Mouse (Mus musculus): ENCODE measurements at regions not wholly inside any gene's neighbourhood (a gene's known extent, or its start where the extent isn't known, plus 50 kb on each side); places are given as distances from the start of the nearest gene placed in this dataset.
"Not testable (repeated sequence)": the region's sequence is repeated elsewhere in the genome, so short reads cannot be mapped to it uniquely, and the experiment has no call there.

GRCm38 (mm10) chr2:55182416-55182815, 253.4 kb upstream of the Kcnj3 start:
- no peak for DNase-seq

- no peak for DNase-seq
These were observed 228.9 kb upstream of the Kcnj3 start for GRCm38 (mm10) chr2:55206891-55207290.

DNA sequence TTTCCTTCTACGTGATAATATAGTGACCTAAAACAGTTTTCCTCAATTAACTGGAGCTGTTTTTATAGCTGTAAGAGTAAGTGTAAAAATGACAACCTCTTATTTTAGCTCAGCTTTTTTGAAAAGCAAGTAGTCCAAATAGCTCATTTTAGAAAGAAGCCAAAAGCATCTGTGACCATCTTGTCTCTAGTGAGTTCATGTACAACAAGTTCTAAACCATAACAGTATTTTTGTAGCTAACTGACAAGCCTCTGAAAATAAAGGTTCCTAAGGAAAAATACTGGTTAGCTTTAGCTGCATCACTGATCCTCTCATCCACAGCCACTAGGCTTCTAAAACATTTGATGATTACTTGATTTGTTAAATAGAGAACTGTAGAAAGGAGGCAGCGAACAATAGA, 227.2 kb upstream of the Kcnj3 start:
- no peak for DNase-seq

- peak in 1 of 2 experiments; percentile 6 for DNase-seq
These were observed 225.9 kb upstream of the Kcnj3 start for GRCm38 (mm10) chr2:55209848-55210390.

GRCm38 (mm10) chr2:55211281-55211680, 224.5 kb upstream of the Kcnj3 start:
- DNase-seq: no peak

GRCm38 (mm10) chr2:55222046-55222445, 213.7 kb upstream of the Kcnj3 start:
- DNase-seq: no peak

- DNase-seq: not testable (repeated sequence)
These were observed 213.0 kb upstream of the Kcnj3 start for GRCm38 (mm10) chr2:55222741-55223140.

- DNase-seq: peak; percentile 20 to 41
These were observed 207.5 kb upstream of the Kcnj3 start for GRCm38 (mm10) chr2:55228131-55228797.

GRCm38 (mm10) chr2:55231841-55232240, 203.9 kb upstream of the Kcnj3 start:
- no peak for DNase-seq

DNA sequence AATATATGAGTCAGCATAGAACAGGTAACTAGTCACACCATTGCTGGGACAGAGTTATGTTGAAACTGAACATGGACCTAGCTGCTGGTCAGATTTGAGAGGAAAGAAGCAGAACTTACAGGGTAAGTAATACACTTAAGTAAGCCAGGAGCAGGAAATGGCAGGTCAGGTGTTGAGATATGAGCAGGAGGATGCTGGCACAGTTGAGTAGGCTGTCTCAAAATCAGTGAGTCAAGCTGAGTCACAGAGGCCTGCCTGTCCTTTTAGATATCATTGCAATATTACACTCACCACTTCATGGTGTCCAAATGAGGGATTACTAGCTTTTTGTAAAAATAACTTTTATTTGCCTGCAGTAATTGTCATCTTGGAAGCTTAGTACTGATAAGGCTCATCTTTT, 182.6 kb upstream of the Kcnj3 start:
- DNase-seq: no peak

DNA sequence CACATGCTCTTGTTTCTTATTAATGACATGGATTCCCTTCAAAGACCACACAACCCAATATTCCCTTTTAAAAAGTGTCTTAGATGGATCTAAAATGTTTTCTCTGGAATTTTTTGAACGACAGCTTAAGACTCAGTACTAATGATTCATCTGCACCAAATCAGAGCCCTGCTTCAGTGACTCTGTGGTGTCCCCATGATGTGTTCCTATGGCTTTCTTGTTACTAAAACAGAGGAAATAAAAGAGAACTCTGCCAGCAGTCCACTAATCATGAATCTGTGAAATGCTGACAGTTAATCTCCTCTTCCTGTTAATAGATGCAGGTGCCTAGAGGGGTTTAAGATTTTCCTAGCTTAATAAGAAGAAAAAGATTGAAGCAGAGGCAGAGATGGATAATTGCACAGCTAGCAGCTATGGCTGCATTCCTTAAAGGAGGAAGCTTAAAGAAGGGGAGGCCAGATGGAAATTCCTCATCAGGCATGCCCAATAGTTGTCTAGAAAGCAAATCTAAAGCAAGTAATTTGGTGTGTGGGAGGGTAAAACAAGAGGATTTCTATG, 173.0 kb upstream of the Kcnj3 start:
- no peak for DNase-seq

DNA sequence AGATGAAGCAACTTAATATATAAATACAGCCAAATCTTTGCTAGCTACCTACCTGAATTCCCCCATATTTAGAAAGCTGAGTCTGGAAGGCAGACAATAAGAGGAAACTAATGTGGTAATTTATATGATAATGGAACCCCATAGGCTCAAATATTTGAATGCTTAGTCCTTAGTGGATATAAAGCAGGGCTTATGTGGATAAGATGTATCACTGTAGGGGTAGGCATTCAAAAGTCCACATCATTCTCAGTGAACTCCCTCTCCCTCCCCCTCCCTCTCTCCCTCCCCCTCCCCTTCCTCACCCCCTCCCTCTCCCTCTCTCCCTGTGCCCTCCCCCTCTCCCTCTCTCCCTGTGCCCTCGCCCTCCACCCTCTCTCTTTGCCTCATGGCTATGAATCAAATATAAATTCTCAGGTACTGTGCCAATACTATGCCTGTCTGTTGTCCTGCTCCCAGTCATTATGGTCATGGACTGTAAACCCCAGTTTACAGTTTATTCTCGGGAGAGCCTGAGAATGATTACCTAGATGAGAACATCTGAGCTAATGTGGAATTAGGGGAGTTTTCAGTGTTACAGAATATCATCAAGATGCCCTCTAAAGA, 171.8 kb upstream of the Kcnj3 start:
- DNase-seq: no peak

DNA sequence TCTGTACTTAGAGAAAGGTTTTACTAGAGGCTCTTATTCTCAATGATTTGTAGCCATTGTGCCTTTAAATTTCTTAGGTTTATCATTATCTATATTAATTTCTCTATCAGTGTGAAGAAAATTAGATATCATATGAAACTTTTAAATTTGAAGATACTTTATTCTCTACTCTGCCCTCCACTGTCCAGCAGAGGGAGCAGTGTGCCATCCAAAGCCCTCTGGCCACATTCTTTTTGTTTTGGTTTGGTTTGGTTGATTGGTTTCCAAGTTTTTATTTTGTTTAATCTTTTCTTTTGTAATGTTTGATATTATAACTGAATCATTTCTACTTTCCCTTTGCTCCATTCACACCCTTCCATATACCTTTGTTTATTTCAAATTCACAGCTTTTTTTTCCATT, 129.4 kb upstream of the Kcnj3 start:
- DNase-seq: peak in 1 of 2 experiments; percentile 5

DNA sequence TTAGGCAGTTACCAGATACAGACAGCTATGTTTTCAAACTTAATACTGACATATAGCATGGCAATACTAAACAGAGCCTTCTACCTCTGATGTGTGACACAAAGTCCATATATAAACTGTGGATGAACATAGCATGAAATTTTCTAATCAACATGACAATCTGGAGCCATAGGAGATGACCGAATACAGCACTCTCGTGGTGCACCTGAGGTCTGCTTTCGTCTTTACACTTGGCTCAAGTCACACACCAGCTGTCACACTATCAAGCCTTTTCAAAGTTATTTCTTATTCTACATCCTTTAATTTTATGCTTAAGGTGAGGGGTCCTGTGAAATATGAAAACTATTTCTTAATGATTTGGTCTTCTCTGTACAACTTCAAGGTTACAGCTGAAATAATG, 120.1 kb upstream of the Kcnj3 start:
- no peak for DNase-seq

GRCm38 (mm10) chr2:55354061-55354460, 81.7 kb upstream of the Kcnj3 start:
- not testable (repeated sequence) for DNase-seq
